Mouse (Mus musculus) megakaryocyte-erythroid progenitor cell, adult 5-6 weeks (primary cell): ENCODE data around the gene Psg16. TPM values are rescaled to one million over a fixed set of nuclear protein-coding genes. Genes with fewer than 3 reads are reported as not detected.
"Not testable (repeated sequence)": the region's sequence is repeated elsewhere in the genome, so short reads cannot be mapped to it uniquely, and the experiment has no call there.

ENCODE experiments used
- ATAC-seq: replicated peaks from 2 replicates; pipeline ENCODE4 v1.8.0; 2016; ENCODE audit warnings: mild to moderate bottlenecking, inconsistent platforms; ENCODE audit not compliant: severe bottlenecking, poor library complexity, low FRiP score, low TSS enrichment
- total RNA-seq, 2 experiments: library from RNA; stranded (forward) in 1 of 2; stranded (reverse) in 1 of 2; fragments of 200-1000, 215-1000 nt in 1 of 2; fragments of >200 nt in 1 of 2; fragmentation: Nextera tagmentation in 1 of 2; gene quantifications; 2 replicates each; pipeline ENCODE4 v1.2.3; 2014 to 2017

Gene Psg16
- total RNA-seq, 2 experiments from 2014 or later, result 0.11 TPM; not detected in 1

GRCm38 (mm10) chr7:17054325-17054989 is 19.4 kb upstream of the Psg16 start:
- ATAC-seq, result no peak

- ATAC-seq, result no peak; the same call in 1 of the 2 replicates
Observed at GRCm38 (mm10) chr7:17055287-17055946, 18.4 kb upstream of the Psg16 start.

- ATAC-seq, result peak; percentile 81
Observed at GRCm38 (mm10) chr7:17056081-17056581, 17.7 kb upstream of the Psg16 start.

GRCm38 (mm10) chr7:17056601-17057523 is 17.0 kb upstream of the Psg16 start:
- peak; percentile 39 for ATAC-seq

GRCm38 (mm10) chr7:17058071-17058689 is 15.7 kb upstream of the Psg16 start:
- ATAC-seq, result peak; percentile 19

- no peak for ATAC-seq
Observed at GRCm38 (mm10) chr7:17058816-17059462, 14.9 kb upstream of the Psg16 start.

GRCm38 (mm10) chr7:17059463-17059844 is 14.4 kb upstream of the Psg16 start:
- ATAC-seq, result no peak

GRCm38 (mm10) chr7:17060031-17060781 is 13.6 kb upstream of the Psg16 start:
- ATAC-seq, result peak; percentile 43

- ATAC-seq, result no peak
Observed at GRCm38 (mm10) chr7:17060782-17061605, 12.8 kb upstream of the Psg16 start.

GRCm38 (mm10) chr7:17062389-17062788 is 11.5 kb upstream of the Psg16 start, which contains the start of gene Hif3a:
TSS of gene Hif3a (minus strand) at chr7:17062427.
- ATAC-seq, result no peak

GRCm38 (mm10) chr7:17062845-17063244 is 11.0 kb upstream of the Psg16 start:
- no peak for ATAC-seq

- peak; percentile 39; the same call in 1 of the 2 replicates for ATAC-seq
Observed at GRCm38 (mm10) chr7:17065620-17066019, 8.2 kb upstream of the Psg16 start.

GRCm38 (mm10) chr7:17066412-17066811 is 7.4 kb upstream of the Psg16 start:
- ATAC-seq, result peak; percentile 70; the same call in 1 of the 2 replicates

- ATAC-seq, result no peak
Observed at GRCm38 (mm10) chr7:17067000-17067399, 6.8 kb upstream of the Psg16 start.

- not testable (repeated sequence) for ATAC-seq
Observed at GRCm38 (mm10) chr7:17067651-17068050, 6.2 kb upstream of the Psg16 start.

GRCm38 (mm10) chr7:17073513-17073903 is 332 bp upstream of the Psg16 start:
- no peak for ATAC-seq

GRCm38 (mm10) chr7:17076542-17076941 is 2.7 kb downstream of the Psg16 start:
- no peak for ATAC-seq
